Mouse (Mus musculus): Measurements from ENCODE around the gene Siglec1.
"Not testable (repeated sequence)": the region's sequence is repeated elsewhere in the genome, so short reads cannot be mapped to it uniquely, and the experiment has no call there.

Siglec1 gene

GRCm38 (mm10) chr2:131046025-131046424, 40.5 kb downstream of the Siglec1 start:
- no peak for DNase-seq

GRCm38 (mm10) chr2:131044989-131045720, 41.4 kb downstream of the Siglec1 start:
- DNase-seq, result no peak

GRCm38 (mm10) chr2:131044354-131044852, 42.2 kb downstream of the Siglec1 start:
- no peak for DNase-seq

DNA sequence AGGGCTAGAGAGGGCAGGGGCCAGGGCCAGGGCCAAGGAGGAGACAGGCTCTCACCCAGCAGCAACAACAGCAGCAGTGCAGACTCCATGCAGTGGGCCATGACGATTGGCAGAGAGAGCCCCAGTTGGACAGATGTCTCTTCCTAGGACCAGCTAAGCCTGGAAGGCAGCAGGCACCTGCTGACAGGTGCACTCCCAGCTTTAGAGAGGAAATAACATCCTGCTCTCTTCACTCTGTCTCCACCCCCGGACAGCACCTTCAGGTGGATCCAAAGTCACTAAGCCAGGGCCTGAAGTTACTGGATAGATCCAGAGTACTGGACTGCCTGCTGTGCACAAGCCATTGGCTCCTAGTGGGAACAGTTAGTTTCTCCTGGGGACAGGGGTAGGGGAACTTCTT, 43.6 kb downstream of the Siglec1 start, which contains the start of gene Gfra4:
TSS of gene Gfra4 (minus strand) at position 101 of the 400 bp plus-strand sequence.
- no peak for DNase-seq

GRCm38 (mm10) chr2:131040854-131041825, 45.4 kb downstream of the Siglec1 start:
- DNase-seq, result peak; percentile 42

DNA sequence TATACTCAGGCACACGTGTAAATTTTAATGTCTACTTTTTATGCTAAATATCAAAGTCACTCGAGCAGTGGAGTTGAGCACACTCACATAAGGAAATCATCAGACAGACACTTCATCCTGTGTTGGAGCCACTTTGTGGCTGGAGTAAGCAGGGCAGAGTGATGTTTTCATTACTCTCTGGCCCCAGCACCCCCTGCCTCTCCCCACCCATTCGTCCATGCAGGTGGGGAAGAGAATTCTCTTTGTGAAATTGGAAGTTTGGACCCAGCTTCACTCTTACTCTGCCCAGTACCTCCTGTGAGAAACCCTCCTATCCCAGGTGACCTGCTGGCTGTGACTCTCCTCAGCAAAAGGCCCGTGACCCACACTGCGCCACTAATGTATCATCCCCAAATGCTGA, 47.9 kb downstream of the Siglec1 start:
- no peak for DNase-seq

- DNase-seq, result no peak
These were observed 48.4 kb downstream of the Siglec1 start for GRCm38 (mm10) chr2:131038197-131038596.

- DNase-seq, result no peak
These were observed 49.2 kb downstream of the Siglec1 start for GRCm38 (mm10) chr2:131037226-131037990.

DNA sequence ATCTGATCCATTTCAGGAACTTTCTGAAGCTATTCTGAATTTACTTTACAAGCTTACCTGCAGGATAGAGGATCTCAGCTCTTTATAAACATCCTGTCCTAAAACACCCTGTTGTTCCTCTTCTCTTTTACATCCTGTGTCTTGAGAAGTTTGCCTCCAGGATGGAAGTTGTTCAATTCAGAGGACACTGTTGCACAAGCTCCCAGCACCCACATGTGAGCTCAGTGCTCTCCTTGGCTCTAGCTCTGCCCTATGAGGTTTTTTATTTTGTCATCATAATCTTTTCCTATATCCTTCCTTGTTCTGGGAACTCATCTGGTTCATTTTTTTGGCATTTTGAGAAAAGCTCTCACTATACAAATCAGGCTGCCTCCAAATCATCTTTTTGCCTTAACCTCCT, 49.8 kb downstream of the Siglec1 start:
- DNase-seq, result no peak

DNA sequence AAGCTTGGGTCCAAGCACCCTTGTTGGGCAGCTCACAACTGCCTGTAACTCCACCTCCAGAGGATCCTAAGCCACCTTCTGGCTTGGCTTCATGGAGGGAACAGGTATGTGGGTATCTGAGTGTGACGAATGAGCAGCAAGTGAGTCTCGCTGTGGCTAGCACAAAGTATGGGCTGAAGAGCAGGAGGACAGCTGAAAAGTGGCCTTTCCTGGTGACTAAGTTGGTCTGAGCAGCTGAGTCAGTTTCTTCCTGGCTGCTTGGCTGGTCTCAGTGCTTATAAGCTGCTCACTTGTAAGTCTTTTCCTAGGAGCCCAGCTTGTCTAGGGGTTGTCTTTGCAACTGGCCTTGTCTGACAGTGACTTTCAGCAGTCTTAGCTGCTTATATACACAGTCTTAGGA, 50.2 kb downstream of the Siglec1 start:
- DNase-seq, result no peak

- not testable (repeated sequence) for DNase-seq
These were observed 55.2 kb downstream of the Siglec1 start for GRCm38 (mm10) chr2:131031406-131031805.

GRCm38 (mm10) chr2:131030998-131031397, 55.6 kb downstream of the Siglec1 start:
- DNase-seq, result no peak

- DNase-seq, result no peak
These were observed 56.0 kb downstream of the Siglec1 start for GRCm38 (mm10) chr2:131030561-131030960.

DNA sequence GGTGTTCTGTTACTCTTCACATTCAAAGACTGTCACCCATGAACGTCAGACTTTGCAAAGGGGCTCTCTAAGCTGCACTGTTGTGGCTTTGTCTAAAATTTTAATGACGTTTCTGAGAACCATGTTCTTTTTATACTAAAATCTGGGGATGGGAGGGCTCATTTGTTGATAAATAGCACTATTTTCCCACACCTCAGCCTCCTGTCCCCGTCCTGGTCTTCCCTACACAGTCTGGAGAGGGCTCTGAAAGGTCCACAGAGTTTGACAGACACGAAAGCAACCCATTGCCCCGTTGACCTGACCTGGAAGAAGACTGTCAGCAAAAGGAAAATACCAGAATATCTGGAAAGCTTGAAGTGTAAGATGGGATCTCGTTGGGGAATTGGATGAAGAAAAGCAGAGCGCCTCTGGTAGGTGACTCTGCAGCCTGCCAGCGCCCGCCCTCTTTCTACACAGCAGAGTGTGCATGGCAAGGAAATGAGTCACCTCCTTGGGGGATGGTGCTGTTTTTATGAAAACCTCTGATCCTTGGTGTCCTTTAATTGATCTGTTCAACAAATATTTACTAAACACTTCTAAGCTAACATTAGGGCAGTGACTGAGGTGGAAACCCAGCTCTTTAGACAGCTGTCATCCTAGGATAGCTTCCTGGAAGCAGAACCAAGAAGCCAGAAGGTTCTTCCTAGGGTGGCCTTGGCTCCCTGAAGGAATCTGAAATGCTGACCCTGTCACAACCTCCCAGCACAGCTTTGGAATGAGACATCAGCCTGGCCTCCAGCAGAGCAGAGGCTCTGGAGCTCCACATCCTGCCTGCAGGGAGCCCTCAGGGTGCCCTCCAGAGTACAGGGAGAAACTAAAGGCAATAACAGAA, 57.3 kb downstream of the Siglec1 start:
- no peak for DNase-seq

DNA sequence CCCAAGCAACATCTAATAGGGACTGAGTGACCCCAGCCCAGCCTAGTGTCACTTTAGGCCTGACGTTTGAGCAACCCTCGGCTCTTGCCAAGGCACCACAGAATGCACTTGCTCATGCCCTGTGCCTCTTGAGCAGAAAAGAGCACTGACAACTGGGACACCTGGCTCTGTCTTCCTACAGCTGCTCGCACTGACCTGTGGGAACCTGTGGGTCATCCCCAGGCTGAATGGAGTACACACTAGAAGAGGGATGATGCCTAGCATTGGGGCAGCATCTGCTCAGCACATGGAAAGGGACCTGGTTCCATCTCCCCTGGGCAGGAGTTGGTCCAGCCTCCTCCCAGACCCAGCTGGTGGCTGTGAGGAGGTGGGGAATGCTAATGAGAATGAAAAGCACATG, 59.6 kb downstream of the Siglec1 start:
- no peak for DNase-seq

DNA sequence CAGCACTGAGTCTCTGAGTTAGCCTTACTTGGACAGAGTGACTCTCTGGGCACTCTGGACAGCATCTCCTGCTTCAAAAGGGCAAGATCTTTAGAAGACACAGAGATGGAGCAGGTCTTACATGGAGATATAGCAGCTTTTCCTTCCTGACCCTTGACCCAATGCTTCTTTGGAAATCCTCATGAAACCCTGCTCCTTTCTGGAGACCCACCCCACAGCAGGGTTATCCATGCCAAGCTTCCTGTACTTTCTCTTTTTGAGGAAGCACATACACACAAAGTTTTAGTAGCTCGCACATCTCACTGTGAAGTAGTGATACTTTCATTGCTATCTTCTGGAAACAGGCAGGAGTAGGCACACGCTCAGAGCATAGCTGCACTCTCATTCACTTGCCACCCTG, 61.3 kb downstream of the Siglec1 start:
- DNase-seq, result no peak

Measured in cerebellum, adult 9-10 months (tissue).